Mouse (Mus musculus): Measurements from ENCODE around the gene Cnot1. TPM values are rescaled to one million over a fixed set of nuclear protein-coding genes. Genes with fewer than 3 reads are reported as not detected.
A peak's percentile ranks its signal among the peaks of the same experiment; 100 is the strongest.

The Cnot1 gene
- polyA plus RNA-seq (2016; fragmentation: Nextera tagmentation; extraction: Ambion mirVana), result 83.9 and 91.4 TPM in 2 replicates

GRCm38 (mm10) chr8:95807331-95807843 is at the start of gene Cnot1:
Gene Cnot1, minus strand, starts transcription at chr8:95807464.
- Histone ChIP-seq H3K27me3 (no peaks in the 10 kb centered on the region), H3K4me1 (peaks cover 14% of the 10 kb centered on the region), H3K9me3 (no peaks in the 10 kb centered on the region), H3K27ac (peak within 1 kb of the TSS; percentile 97), H3K4me2 (replicated peaks) (peak within 1 kb of the TSS; percentile 79), H3K4me3 (peak within 1 kb of the TSS; percentile 98), H3K9ac (peak within 1 kb of the TSS; percentile 98), H3K36me3 (peaks cover under 1% of the 10 kb centered on the region; the same call in 1 of the 2 replicates)
- ATAC-seq (ENCODE audit: insufficient number of reproducible peaks, insufficient read depth, low FRiP score, low TSS enrichment), result peak; percentile 98
- under 1% methylated on average over 44 of the region's 44 CpGs for WGBS

GRCm38 (mm10) chr8:95854174-95854573 is 46.9 kb upstream of the Cnot1 start:
- Histone ChIP-seq H3K36me3 (no peaks in the 10 kb centered on the region), H3K9me3 (no peaks in the 10 kb centered on the region), H3K27ac (no peak overlapping the region), H3K9ac (no peak overlapping the region), H3K4me3 (no peak overlapping the region), H3K27me3 (no peaks in the 10 kb centered on the region), H3K4me1 (peaks cover 8% of the 10 kb centered on the region), H3K4me2 (replicated peaks) (no peak overlapping the region)
- ATAC-seq (ENCODE audit: insufficient number of reproducible peaks, insufficient read depth, low FRiP score, low TSS enrichment), result no peak
- WGBS, result 83% methylated on average over 6 of the region's 6 CpGs

GRCm38 (mm10) chr8:95853102-95853843 is 46.0 kb upstream of the Cnot1 start, which contains the start of gene Slc38a7:
Gene Slc38a7, minus strand, starts transcription at chr8:95853539.
- ATAC-seq (ENCODE audit: insufficient number of reproducible peaks, insufficient read depth, low FRiP score, low TSS enrichment), result peak; percentile 87
- H3K4me2 ChIP-seq (replicated peaks), result peak within 1 kb of the TSS; percentile 68
- H3K4me3 ChIP-seq, result peak within 1 kb of the TSS; percentile 75
- H3K4me1 ChIP-seq, result peaks cover 8% of the 10 kb centered on the region
- no peaks in the 10 kb centered on the region for H3K27me3 ChIP-seq
- peaks cover 2% of the 10 kb centered on the region; the same call in 1 of the 2 replicates for H3K36me3 ChIP-seq
- H3K9ac ChIP-seq, result peak within 1 kb of the TSS; percentile 69
- no peak within 1 kb of the TSS for H3K27ac ChIP-seq
- 19% methylated on average over 22 of the region's 22 CpGs for WGBS
- H3K9me3 ChIP-seq, result no peaks in the 10 kb centered on the region

- Histone ChIP-seq H3K4me2 (replicated peaks) (peak overlapping the region; percentile 68), H3K27me3 (no peaks in the 10 kb centered on the region), H3K4me3 (peak overlapping the region; percentile 75), H3K27ac (no peak overlapping the region), H3K4me1 (peaks cover 8% of the 10 kb centered on the region), H3K36me3 (peaks cover 7% of the 10 kb centered on the region), H3K9ac (peak overlapping the region; percentile 69; the same call in 1 of the 2 replicates), H3K9me3 (no peaks in the 10 kb centered on the region)
- WGBS, result 69% methylated on average over 4 of the region's 4 CpGs
- no peak for ATAC-seq (ENCODE audit: insufficient number of reproducible peaks, insufficient read depth, low FRiP score, low TSS enrichment)
Measured at GRCm38 (mm10) chr8:95852290-95852689, 45.0 kb upstream of the Cnot1 start.

- Histone ChIP-seq H3K27ac (no peak overlapping the region), H3K27me3 (no peaks in the 10 kb centered on the region), H3K9me3 (no peaks in the 10 kb centered on the region), H3K9ac (no peak overlapping the region), H3K36me3 (peaks cover 12% of the 10 kb centered on the region), H3K4me1 (peaks cover 8% of the 10 kb centered on the region), H3K4me3 (no peak overlapping the region), H3K4me2 (replicated peaks) (no peak overlapping the region)
- no peak for ATAC-seq (ENCODE audit: insufficient number of reproducible peaks, insufficient read depth, low FRiP score, low TSS enrichment)
- 96% methylated on average over 2 of the region's 2 CpGs for WGBS
Measured at GRCm38 (mm10) chr8:95850326-95850725, 43.1 kb upstream of the Cnot1 start.

- no peaks in the 10 kb centered on the region for H3K27me3 ChIP-seq
- WGBS, result 88% methylated on average over 19 of the region's 19 CpGs
Measured at GRCm38 (mm10) chr8:95848734-95849464, 41.6 kb upstream of the Cnot1 start.

GRCm38 (mm10) chr8:95848061-95848551 is 40.8 kb upstream of the Cnot1 start:
- Histone ChIP-seq H3K4me3 (no peak overlapping the region), H3K9me3 (no peaks in the 10 kb centered on the region), H3K27me3 (no peaks in the 10 kb centered on the region), H3K36me3 (peaks cover 28% of the 10 kb centered on the region), H3K27ac (no peak overlapping the region), H3K4me2 (replicated peaks) (no peak overlapping the region), H3K4me1 (peaks cover 8% of the 10 kb centered on the region), H3K9ac (no peak overlapping the region)
- ATAC-seq (ENCODE audit: insufficient number of reproducible peaks, insufficient read depth, low FRiP score, low TSS enrichment), result no peak
- WGBS, result 83% methylated on average over 24 of the region's 24 CpGs

More at GRCm38 (mm10) chr8:95848734-95849464, 41.6 kb upstream of the Cnot1 start:
- no peak overlapping the region for H3K27ac ChIP-seq
- no peak overlapping the region for H3K9ac ChIP-seq
- H3K4me1 ChIP-seq, result peaks cover 8% of the 10 kb centered on the region
- peaks cover 20% of the 10 kb centered on the region for H3K36me3 ChIP-seq
- no peak overlapping the region for H3K4me3 ChIP-seq
- H3K9me3 ChIP-seq, result no peaks in the 10 kb centered on the region
- no peak for ATAC-seq (ENCODE audit: insufficient number of reproducible peaks, insufficient read depth, low FRiP score, low TSS enrichment)
- H3K4me2 ChIP-seq (replicated peaks), result no peak overlapping the region

- Histone ChIP-seq H3K36me3 (peaks cover 47% of the 10 kb centered on the region), H3K9ac (no peak overlapping the region)
- 92% methylated on average over 7 of the region's 7 CpGs for WGBS
Measured at GRCm38 (mm10) chr8:95845026-95845425, 37.8 kb upstream of the Cnot1 start.

GRCm38 (mm10) chr8:95843968-95844367 is 36.7 kb upstream of the Cnot1 start:
- H3K27ac ChIP-seq, result no peak overlapping the region
- H3K27me3 ChIP-seq, result no peaks in the 10 kb centered on the region
- no peak overlapping the region for H3K4me2 ChIP-seq (replicated peaks)
- ATAC-seq (ENCODE audit: insufficient number of reproducible peaks, insufficient read depth, low FRiP score, low TSS enrichment), result no peak
- no peak overlapping the region for H3K4me3 ChIP-seq
- no peaks in the 10 kb centered on the region for H3K4me1 ChIP-seq
- H3K9ac ChIP-seq, result no peak overlapping the region
- H3K36me3 ChIP-seq, result peaks cover 51% of the 10 kb centered on the region
- H3K9me3 ChIP-seq, result no peaks in the 10 kb centered on the region
- 95% methylated on average over 6 of the region's 6 CpGs for WGBS

More at GRCm38 (mm10) chr8:95845026-95845425, 37.8 kb upstream of the Cnot1 start:
- Histone ChIP-seq H3K27ac (no peak overlapping the region), H3K4me1 (no peaks in the 10 kb centered on the region), H3K4me3 (no peak overlapping the region), H3K4me2 (replicated peaks) (no peak overlapping the region), H3K9me3 (no peaks in the 10 kb centered on the region), H3K27me3 (no peaks in the 10 kb centered on the region)
- no peak for ATAC-seq (ENCODE audit: insufficient number of reproducible peaks, insufficient read depth, low FRiP score, low TSS enrichment)

GRCm38 (mm10) chr8:95841436-95841835 is 34.2 kb upstream of the Cnot1 start:
- Histone ChIP-seq H3K27me3 (no peaks in the 10 kb centered on the region), H3K36me3 (peaks cover 44% of the 10 kb centered on the region), H3K4me3 (no peak overlapping the region), H3K9me3 (no peaks in the 10 kb centered on the region), H3K9ac (no peak overlapping the region), H3K4me2 (replicated peaks) (no peak overlapping the region), H3K4me1 (no peaks in the 10 kb centered on the region), H3K27ac (no peak overlapping the region)
- WGBS, result 93% methylated on average over 15 of the region's 15 CpGs
- ATAC-seq (ENCODE audit: insufficient number of reproducible peaks, insufficient read depth, low FRiP score, low TSS enrichment), result no peak

GRCm38 (mm10) chr8:95839289-95839688 is 32.0 kb upstream of the Cnot1 start:
- H3K4me3 ChIP-seq, result no peak overlapping the region
- WGBS, result 94% methylated on average over 4 of the region's 4 CpGs
- no peaks in the 10 kb centered on the region for H3K4me1 ChIP-seq
- H3K36me3 ChIP-seq, result peaks cover 35% of the 10 kb centered on the region
- no peaks in the 10 kb centered on the region for H3K27me3 ChIP-seq
- H3K27ac ChIP-seq, result no peak overlapping the region
- no peak overlapping the region for H3K4me2 ChIP-seq (replicated peaks)
- H3K9me3 ChIP-seq, result no peaks in the 10 kb centered on the region
- no peak overlapping the region for H3K9ac ChIP-seq
- no peak for ATAC-seq (ENCODE audit: insufficient number of reproducible peaks, insufficient read depth, low FRiP score, low TSS enrichment)

All from embryonic facial prominence, embryonic 12.5 days (tissue).